Mouse (Mus musculus) urinary bladder, postnatal 36 days (tissue): ENCODE data around the gene Ly6f.

Experiments used
- DNase-seq, 2 experiments: peaks; one replicate each; pipeline ENCODE4 v3.0.0; 2022; ENCODE audit warnings: low spot score in 2 of 2, mixed read lengths in 1 of 2

Gene Ly6f

DNA sequence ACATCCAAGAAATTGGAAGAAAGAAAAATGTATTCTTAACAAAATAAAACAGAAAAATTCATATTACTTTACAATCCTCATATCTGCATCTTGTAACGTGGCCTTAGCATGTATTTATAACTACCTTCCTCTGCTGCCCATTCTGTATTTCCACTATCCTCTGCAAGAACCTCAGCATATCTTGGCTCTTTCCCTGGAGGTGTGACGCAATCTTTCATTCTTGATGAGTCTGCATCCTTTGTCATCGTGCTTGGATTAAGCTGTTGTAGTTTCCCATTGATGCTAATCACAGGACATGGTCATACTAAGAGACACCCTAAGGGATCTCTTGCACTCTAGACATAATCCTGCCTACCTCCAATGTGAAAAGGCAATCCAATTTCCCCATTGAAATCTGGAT lies 50.4 kb downstream of the Ly6f start:
- DNase-seq, result no peak

DNA sequence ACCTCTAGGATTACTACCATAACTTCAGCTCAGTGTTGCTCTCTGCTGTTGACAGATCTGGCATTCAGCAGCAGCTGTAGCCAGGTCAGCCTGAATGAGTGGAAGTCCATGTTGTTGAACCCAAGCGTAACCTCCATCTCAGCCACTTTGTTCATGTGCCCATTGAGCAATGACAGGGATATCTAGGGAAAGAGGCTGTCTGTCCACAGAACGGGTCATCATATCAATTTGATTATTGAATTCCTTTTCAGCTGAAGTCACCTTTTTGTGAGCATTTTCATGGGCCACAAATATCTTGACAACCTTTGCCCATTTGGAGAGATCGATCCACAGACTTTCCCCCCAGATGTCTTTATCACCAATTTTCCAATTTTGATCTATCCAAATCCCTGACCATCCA lies 51.9 kb downstream of the Ly6f start:
- no peak for DNase-seq
